Mouse (Mus musculus) brain, embryonic 14.5 days (tissue): Measurements from ENCODE around the gene Cenpu.

Experiments used
- CTCF ChIP-seq: fragments of 200-500 bp; IDR thresholded peaks from 2 replicates; pipeline ENCODE4 v1.5.1; 2012; ENCODE audit warnings: inconsistent platforms, mild to moderate bottlenecking, moderate library complexity, borderline replicate concordance; ENCODE audit not compliant: insufficient read depth, insufficient read length; ENCODE audit errors: extremely low read depth
- POLR2A ChIP-seq: fragments of 200-500 bp; IDR thresholded peaks from 2 replicates; pipeline ENCODE4 v1.6.1; 2012; ENCODE audit warnings: mild to moderate bottlenecking, inconsistent platforms, borderline replicate concordance; ENCODE audit not compliant: poor library complexity, insufficient read depth, insufficient read length, severe bottlenecking; ENCODE audit errors: extremely low read depth

- TF ChIP-seq CTCF: no peak
- no peak for TF ChIP-seq POLR2A
Observed at GRCm38 (mm10) chr8:46543662-46544061, 8.2 kb upstream of the Cenpu start.
